Mouse (Mus musculus) bone marrow macrophage, adult 2 months (primary cell): Measurements from ENCODE around the gene Zfp579.

Source experiments
- CTCF ChIP-seq: IDR thresholded peaks from 2 replicates; pipeline ENCODE4 v1.5.1; 2012; ENCODE audit warnings: low read depth, mild to moderate bottlenecking, low read length, moderate library complexity
- POLR2A ChIP-seq: IDR thresholded peaks from 2 replicates; pipeline ENCODE4 v1.6.1; 2012; ENCODE audit warnings: mild to moderate bottlenecking, low read depth, low read length, borderline replicate concordance

DNA sequence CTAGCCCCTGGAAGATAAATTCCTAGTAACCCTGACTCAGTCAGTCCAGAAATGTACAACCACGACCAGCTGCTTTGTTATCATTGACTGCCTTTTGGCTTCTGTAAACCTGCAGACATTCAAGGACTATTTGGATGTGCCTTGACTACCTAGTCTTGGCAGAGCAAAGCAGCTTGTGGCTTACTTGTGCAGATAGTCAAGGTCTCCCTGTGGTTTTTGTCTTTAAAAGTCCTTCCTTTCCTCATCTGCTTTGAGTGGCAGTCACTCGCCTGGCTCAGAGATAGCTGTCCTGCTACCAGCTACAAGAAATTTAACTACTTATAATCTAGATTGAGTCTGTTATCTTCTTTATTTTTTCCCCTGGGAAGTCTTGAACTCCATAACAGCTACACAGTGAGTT is 49.0 kb upstream of the Zfp579 start:
- no peak for TF ChIP-seq CTCF
- no peak for TF ChIP-seq POLR2A
